Mouse (Mus musculus) hindbrain, embryonic 11.5 days (tissue): ENCODE data around the gene Trio. TPM values are rescaled to one million over a fixed set of nuclear protein-coding genes. Genes with fewer than 3 reads are reported as not detected.
"Not testable (repeated sequence)": the region's sequence is repeated elsewhere in the genome, so short reads cannot be mapped to it uniquely, and the experiment has no call there.

ENCODE experiments used
- ATAC-seq: fragments of 200-750 bp; cut with Nextera tagmentation; 2 replicates; pipeline ENCODE4 v1.8.0; 2017; ENCODE audit warnings: mild to moderate bottlenecking, moderate TSS enrichment, moderate library complexity; ENCODE audit not compliant: low FRiP score
- DNase-seq: peaks from one replicate; pipeline ENCODE4 v3.0.0-alpha.2; 2015; ENCODE audit warnings: low spot score
- H3K27ac ChIP-seq: fragments of 300-500 bp; sonication (generic); 2 replicates; pipeline ENCODE4 v1.5.1; 2014; ENCODE audit warnings: mild to moderate bottlenecking, low read depth, low read length
- H3K27me3 ChIP-seq: fragments of 300-500 bp; sonication (generic); 2 replicates; pipeline ENCODE4 v1.6.1; 2014; ENCODE audit warnings: mild to moderate bottlenecking, low read length, moderate library complexity, mixed read lengths; ENCODE audit not compliant: control insufficient read depth, insufficient read depth
- H3K36me3 ChIP-seq: fragments of 300-500 bp; sonication (generic); 2 replicates; pipeline ENCODE4 v1.6.1; 2014; ENCODE audit warnings: mild to moderate bottlenecking, low read length, moderate library complexity, mixed read lengths; ENCODE audit not compliant: control insufficient read depth, insufficient read depth
- H3K4me1 ChIP-seq: fragments of 300-500 bp; sonication (generic); replicated peaks from 2 replicates; pipeline ENCODE4 v1.6.1; 2014; ENCODE audit warnings: low read length, mixed read lengths; ENCODE audit not compliant: control insufficient read depth, insufficient read depth
- H3K4me2 ChIP-seq: fragments of 300-500 bp; sonication (generic); replicated peaks from 2 replicates; pipeline ENCODE4 v1.6.1; 2014; ENCODE audit warnings: mild to moderate bottlenecking, low read depth, low read length
- H3K4me3 ChIP-seq: fragments of 300-500 bp; sonication (generic); 2 replicates; pipeline ENCODE4 v1.5.1; 2014; ENCODE audit warnings: low read depth, low read length
- H3K9ac ChIP-seq: fragments of 300-500 bp; sonication (generic); 2 replicates; pipeline ENCODE4 v1.6.1; 2014; ENCODE audit warnings: low read depth, low read length
- H3K9me3 ChIP-seq: fragments of 300-500 bp; sonication (generic); 2 replicates; pipeline ENCODE4 v1.6.1; 2016; ENCODE audit warnings: low read length; ENCODE audit not compliant: control insufficient read depth
- WGBS: fragments of 180-500 bp; shearing (Covaris S2); extraction: QIAGEN DNeasy Blood & Tissue Kit; methylation state at CpG from one replicate; pipeline ENCODE4 v1.1.7; 2014; 5-methylcytosine and 5-hydroxymethylcytosine counted together
- polyA plus RNA-seq: library from polyadenylated mRNA; unstranded; fragments of >200 nt; fragmentation: Nextera tagmentation; extraction: Ambion mirVana; gene quantifications from 2 replicates; pipeline ENCODE4 v1.2.1, GENCODE M21; 2014

The Trio gene
- polyA plus RNA-seq, 1 experiment from 2014 or later, result 49.8 TPM

GRCm38 (mm10) chr15:27840579-27840978 lies 185.1 kb downstream of the Trio start:
- H3K9ac ChIP-seq, result no peak overlapping the region
- H3K4me3 ChIP-seq, result no peak overlapping the region
- no peaks in the 10 kb centered on the region for H3K9me3 ChIP-seq
- WGBS, result 86% methylated on average over 8 of the region's 8 CpGs
- no peak overlapping the region for H3K4me2 ChIP-seq
- peaks cover 8% of the 10 kb centered on the region; the same call in 1 of the 2 replicates for H3K36me3 ChIP-seq
- DNase-seq, result no peak
- no peaks in the 10 kb centered on the region for H3K4me1 ChIP-seq
- no peaks in the 10 kb centered on the region for H3K27me3 ChIP-seq
- no peak for ATAC-seq
- no peak overlapping the region for H3K27ac ChIP-seq

GRCm38 (mm10) chr15:27840125-27840524 lies 185.5 kb downstream of the Trio start:
- Histone ChIP-seq H3K27ac (no peak overlapping the region), H3K9ac (no peak overlapping the region), H3K4me2 (no peak overlapping the region), H3K4me3 (no peak overlapping the region), H3K9me3 (no peaks in the 10 kb centered on the region), H3K27me3 (no peaks in the 10 kb centered on the region), H3K36me3 (peaks cover 6% of the 10 kb centered on the region; the same call in 1 of the 2 replicates), H3K4me1 (no peaks in the 10 kb centered on the region)
- ATAC-seq (no peak), DNase-seq (no peak)
- 76% methylated on average over 6 of the region's 6 CpGs for WGBS

GRCm38 (mm10) chr15:27831646-27832045 lies 194.0 kb downstream of the Trio start:
- H3K36me3 ChIP-seq, result peaks cover 17% of the 10 kb centered on the region; the same call in 1 of the 2 replicates
- H3K4me2 ChIP-seq, result no peak overlapping the region
- no peaks in the 10 kb centered on the region for H3K9me3 ChIP-seq
- H3K9ac ChIP-seq, result no peak overlapping the region
- no peak for DNase-seq
- no peak overlapping the region for H3K4me3 ChIP-seq
- ATAC-seq, result no peak
- H3K4me1 ChIP-seq, result no peaks in the 10 kb centered on the region
- no peak overlapping the region for H3K27ac ChIP-seq
- 88% methylated on average over 6 of the region's 6 CpGs for WGBS
- H3K27me3 ChIP-seq, result no peaks in the 10 kb centered on the region

GRCm38 (mm10) chr15:27827871-27828270 lies 197.8 kb downstream of the Trio start:
- H3K4me2 ChIP-seq, H3K4me1 ChIP-seq: not testable (repeated sequence)
- peaks cover 20% of the 10 kb centered on the region for H3K36me3 ChIP-seq

GRCm38 (mm10) chr15:27826886-27827285 lies 198.8 kb downstream of the Trio start:
- 97% methylated on average over 4 of the region's 4 CpGs for WGBS

More at GRCm38 (mm10) chr15:27827871-27828270, 197.8 kb downstream of the Trio start:
- not testable (repeated sequence) for H3K4me3 ChIP-seq, H3K9me3 ChIP-seq, DNase-seq, ATAC-seq, H3K9ac ChIP-seq, H3K27me3 ChIP-seq, H3K27ac ChIP-seq
- 93% methylated on average over 3 of the region's 3 CpGs for WGBS

GRCm38 (mm10) chr15:27826048-27826637 lies 199.5 kb downstream of the Trio start:
- Histone ChIP-seq H3K36me3 (peaks cover 16% of the 10 kb centered on the region), H3K9me3 (no peaks in the 10 kb centered on the region), H3K4me2 (no peak overlapping the region), H3K27me3 (no peaks in the 10 kb centered on the region), H3K4me1 (no peaks in the 10 kb centered on the region), H3K4me3 (no peak overlapping the region), H3K27ac (no peak overlapping the region), H3K9ac (no peak overlapping the region)
- WGBS, result 88% methylated on average over 4 of the region's 4 CpGs
- DNase-seq (no peak), ATAC-seq (no peak)

More at GRCm38 (mm10) chr15:27826886-27827285, 198.8 kb downstream of the Trio start:
- Histone ChIP-seq H3K4me2 (no peak overlapping the region), H3K9ac (no peak overlapping the region), H3K27me3 (no peaks in the 10 kb centered on the region), H3K4me3 (no peak overlapping the region), H3K4me1 (no peaks in the 10 kb centered on the region), H3K36me3 (peaks cover 20% of the 10 kb centered on the region), H3K9me3 (no peaks in the 10 kb centered on the region), H3K27ac (no peak overlapping the region)
- DNase-seq (no peak), ATAC-seq (no peak)

- ATAC-seq (no peak), DNase-seq (no peak)
- Histone ChIP-seq H3K9me3 (no peaks in the 10 kb centered on the region), H3K4me1 (no peaks in the 10 kb centered on the region), H3K27me3 (no peaks in the 10 kb centered on the region), H3K4me3 (no peak overlapping the region), H3K4me2 (no peak overlapping the region), H3K36me3 (peaks cover 9% of the 10 kb centered on the region; the same call in 1 of the 2 replicates), H3K27ac (no peak overlapping the region), H3K9ac (no peak overlapping the region)
- WGBS, result 98% methylated on average over 12 of the region's 12 CpGs
These were observed 200.3 kb downstream of the Trio start for GRCm38 (mm10) chr15:27825390-27825789.

GRCm38 (mm10) chr15:27823581-27823980 lies 202.1 kb downstream of the Trio start:
- H3K27ac ChIP-seq, result no peak overlapping the region

GRCm38 (mm10) chr15:27822461-27822860 lies 203.2 kb downstream of the Trio start:
- Histone ChIP-seq H3K4me1 (no peaks in the 10 kb centered on the region), H3K9ac (no peak overlapping the region), H3K4me3 (no peak overlapping the region), H3K27me3 (no peaks in the 10 kb centered on the region), H3K4me2 (no peak overlapping the region), H3K9me3 (no peaks in the 10 kb centered on the region), H3K27ac (no peak overlapping the region), H3K36me3 (peaks cover 10% of the 10 kb centered on the region)
- DNase-seq (no peak), ATAC-seq (no peak)
- 95% methylated on average over 4 of the region's 4 CpGs for WGBS

More at GRCm38 (mm10) chr15:27823581-27823980, 202.1 kb downstream of the Trio start:
- peaks cover 9% of the 10 kb centered on the region; the same call in 1 of the 2 replicates for H3K36me3 ChIP-seq
- H3K27me3 ChIP-seq, result no peaks in the 10 kb centered on the region
- no peaks in the 10 kb centered on the region for H3K4me1 ChIP-seq
- H3K4me2 ChIP-seq, result no peak overlapping the region
- no peak overlapping the region for H3K9ac ChIP-seq
- H3K4me3 ChIP-seq, result no peak overlapping the region
- 95% methylated on average over 4 of the region's 4 CpGs for WGBS
- ATAC-seq, result no peak
- DNase-seq, result peak; percentile 51
- H3K9me3 ChIP-seq, result no peaks in the 10 kb centered on the region
